Mouse (Mus musculus): ENCODE measurements at regions not wholly inside any gene's neighbourhood (a gene's known extent, or its start where the extent isn't known, plus 50 kb on each side); places are given as distances from the start of the nearest gene placed in this dataset.

DNA sequence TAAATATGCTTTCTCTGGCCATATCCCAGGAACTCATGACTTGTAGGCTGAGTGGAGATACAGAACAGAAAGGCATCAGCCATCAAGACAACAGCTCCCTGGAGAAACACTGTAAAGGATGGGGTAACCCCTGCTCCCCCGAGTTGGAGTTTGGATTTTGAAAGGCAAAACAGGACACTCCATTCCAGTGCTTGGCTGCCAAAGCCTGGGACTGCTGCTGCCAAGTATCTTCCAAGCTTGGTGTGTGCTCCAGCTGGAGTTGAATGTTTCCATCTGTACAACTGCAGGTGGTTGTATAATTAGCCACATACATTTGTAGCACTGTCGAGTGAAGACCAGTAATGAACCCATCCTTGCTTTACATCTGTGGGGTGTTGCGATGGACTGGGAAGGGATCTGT is 62.1 kb downstream of the 4933412E24Rik start:
- ATAC-seq (replicated peaks; ENCODE audit: low FRiP score) (no peak), DNase-seq (ENCODE audit: low spot score) (no peak)
- Histone ChIP-seq H3K36me3 (ENCODE audit: control insufficient read depth, insufficient read depth, low read length) (no peaks in the 10 kb centered on the region), H3K27ac (ENCODE audit: low read depth, low read length) (no peak overlapping the region), H3K9me3 (ENCODE audit: control insufficient read depth, low read length) (no peaks in the 10 kb centered on the region), H3K4me2 (no peak overlapping the region), H3K4me3 (ENCODE audit: low read depth, low read length) (no peak overlapping the region), H3K9ac (ENCODE audit: low read depth, low read length) (no peak overlapping the region), H3K27me3 (replicated peaks; ENCODE audit: control insufficient read depth, insufficient read depth, low read length) (no peaks in the 10 kb centered on the region), H3K4me1 (replicated peaks; ENCODE audit: control insufficient read depth, insufficient read depth, low read length) (no peaks in the 10 kb centered on the region)
- 86% methylated on average over 3 of the region's 3 CpGs for WGBS

DNA sequence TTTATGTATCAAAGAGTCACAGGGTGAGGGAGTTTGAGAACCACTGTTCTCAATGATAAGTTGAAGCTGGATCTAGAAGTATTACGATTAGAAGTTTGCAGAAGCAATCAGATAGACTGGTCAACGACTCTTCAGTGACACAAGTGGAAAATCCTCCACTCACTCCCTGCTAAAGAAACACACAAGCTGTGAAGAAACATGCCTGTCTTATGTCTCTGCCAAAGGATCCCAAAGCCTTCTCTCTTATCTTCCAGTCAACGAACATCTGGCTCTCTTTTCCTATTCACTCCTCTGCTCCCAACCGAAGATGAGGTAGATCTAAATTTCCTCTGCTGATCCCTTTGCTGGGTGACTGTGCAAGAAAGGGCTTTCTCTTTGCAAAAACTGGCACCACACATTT is 62.6 kb downstream of the 4933412E24Rik start:
- H3K36me3 ChIP-seq (ENCODE audit: control insufficient read depth, insufficient read depth, low read length): no peaks in the 10 kb centered on the region
- H3K27me3 ChIP-seq (replicated peaks; ENCODE audit: control insufficient read depth, insufficient read depth, low read length): no peaks in the 10 kb centered on the region
- WGBS: 54% methylated on average over 4 of the region's 4 CpGs
- no peaks in the 10 kb centered on the region for H3K9me3 ChIP-seq (ENCODE audit: control insufficient read depth, low read length)
- no peak overlapping the region for H3K9ac ChIP-seq (ENCODE audit: low read depth, low read length)
- no peak overlapping the region for H3K4me3 ChIP-seq (ENCODE audit: low read depth, low read length)
- no peaks in the 10 kb centered on the region for H3K4me1 ChIP-seq (replicated peaks; ENCODE audit: control insufficient read depth, insufficient read depth, low read length)
- H3K27ac ChIP-seq (ENCODE audit: low read depth, low read length): no peak overlapping the region
- DNase-seq (ENCODE audit: low spot score) (no peak), ATAC-seq (replicated peaks; ENCODE audit: low FRiP score) (no peak)
- H3K4me2 ChIP-seq: no peak overlapping the region

- Histone ChIP-seq H3K9ac (ENCODE audit: low read depth, low read length) (no peak overlapping the region), H3K4me3 (ENCODE audit: low read depth, low read length) (no peak overlapping the region), H3K27me3 (replicated peaks; ENCODE audit: control insufficient read depth, insufficient read depth, low read length) (no peaks in the 10 kb centered on the region), H3K4me1 (replicated peaks; ENCODE audit: control insufficient read depth, insufficient read depth, low read length) (no peaks in the 10 kb centered on the region), H3K4me2 (no peak overlapping the region), H3K9me3 (ENCODE audit: control insufficient read depth, low read length) (no peaks in the 10 kb centered on the region), H3K36me3 (ENCODE audit: control insufficient read depth, insufficient read depth, low read length) (no peaks in the 10 kb centered on the region), H3K27ac (ENCODE audit: low read depth, low read length) (no peak overlapping the region)
- no peak for DNase-seq (ENCODE audit: low spot score)
- ATAC-seq (replicated peaks; ENCODE audit: low FRiP score): no peak
- WGBS: 82% methylated on average over 3 of the region's 3 CpGs
Measured at GRCm38 (mm10) chr15:59950617-59951216, 65.7 kb downstream of the 4933412E24Rik start.

DNA sequence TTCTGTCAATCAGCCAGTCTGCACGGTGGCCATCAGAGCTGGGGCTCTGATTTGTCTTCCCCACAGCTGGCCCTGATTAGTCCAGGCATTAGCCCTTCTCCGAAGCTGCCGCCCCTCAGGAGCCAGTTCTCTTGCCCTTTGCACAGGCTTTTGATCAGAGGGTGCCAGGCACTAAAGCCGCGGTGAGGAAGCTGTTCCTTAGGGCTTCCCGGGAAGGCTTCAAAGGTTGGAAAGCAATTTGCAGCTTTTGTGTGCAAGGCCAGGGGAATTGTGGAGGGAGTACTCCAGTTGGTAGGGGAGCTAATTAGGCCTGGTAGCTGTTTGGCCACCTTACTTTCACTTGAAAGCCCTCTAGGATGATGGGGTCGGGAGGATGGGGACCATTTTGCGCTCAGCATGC is 71.2 kb downstream of the 4933412E24Rik start:
- Histone ChIP-seq H3K36me3 (ENCODE audit: control insufficient read depth, insufficient read depth, low read length) (no peaks in the 10 kb centered on the region), H3K4me1 (replicated peaks; ENCODE audit: control insufficient read depth, insufficient read depth, low read length) (no peaks in the 10 kb centered on the region), H3K9ac (ENCODE audit: low read depth, low read length) (no peak overlapping the region), H3K27me3 (replicated peaks; ENCODE audit: control insufficient read depth, insufficient read depth, low read length) (no peaks in the 10 kb centered on the region), H3K9me3 (ENCODE audit: control insufficient read depth, low read length) (no peaks in the 10 kb centered on the region), H3K4me2 (no peak overlapping the region), H3K4me3 (ENCODE audit: low read depth, low read length) (no peak overlapping the region), H3K27ac (ENCODE audit: low read depth, low read length) (no peak overlapping the region)
- WGBS: 22% methylated on average over 8 of the region's 8 CpGs
- no peak for DNase-seq (ENCODE audit: low spot score)
- no peak for ATAC-seq (replicated peaks; ENCODE audit: low FRiP score)

DNA sequence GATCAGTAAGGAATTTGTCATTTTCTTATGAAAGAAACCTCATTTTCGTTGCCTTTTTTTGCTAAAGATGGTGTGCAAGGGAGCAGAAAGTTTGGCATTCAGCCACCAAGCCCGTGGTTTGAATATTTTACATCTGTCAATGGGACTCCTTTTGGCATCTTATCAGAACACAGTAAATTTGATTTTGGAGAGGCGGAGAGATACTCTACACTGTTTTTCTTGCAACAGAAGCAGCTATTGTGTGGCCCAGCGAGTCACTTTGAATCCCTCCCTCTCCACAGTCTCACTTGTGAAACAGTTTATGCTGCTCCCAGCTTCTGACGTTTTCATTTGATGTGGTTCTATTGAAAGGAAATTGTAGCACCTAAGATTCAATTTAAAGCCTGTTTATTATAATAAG is 79.9 kb downstream of the 4933412E24Rik start:
- no peak for DNase-seq (ENCODE audit: low spot score)
- H3K9me3 ChIP-seq (ENCODE audit: control insufficient read depth, low read length): no peaks in the 10 kb centered on the region
- ATAC-seq (replicated peaks; ENCODE audit: low FRiP score): no peak

GRCm38 (mm10) chr15:59913860-59914259 is 102.6 kb downstream of the 4933412E24Rik start:
- H3K4me1 ChIP-seq (replicated peaks; ENCODE audit: control insufficient read depth, insufficient read depth, low read length): no peaks in the 10 kb centered on the region
- WGBS: 57% methylated on average over 4 of the region's 4 CpGs
- no peak overlapping the region for H3K4me3 ChIP-seq (ENCODE audit: low read depth, low read length)
- H3K27ac ChIP-seq (ENCODE audit: low read depth, low read length): no peak overlapping the region
- no peak overlapping the region for H3K9ac ChIP-seq (ENCODE audit: low read depth, low read length)
- H3K36me3 ChIP-seq (ENCODE audit: control insufficient read depth, insufficient read depth, low read length): no peaks in the 10 kb centered on the region
- H3K9me3 ChIP-seq (ENCODE audit: control insufficient read depth, low read length): no peaks in the 10 kb centered on the region
- no peak for ATAC-seq (replicated peaks; ENCODE audit: low FRiP score)
- no peaks in the 10 kb centered on the region for H3K27me3 ChIP-seq (replicated peaks; ENCODE audit: control insufficient read depth, insufficient read depth, low read length)
- no peak for DNase-seq (ENCODE audit: low spot score)
- H3K4me2 ChIP-seq: no peak overlapping the region

More for the DNA sequence above, 79.9 kb downstream of the 4933412E24Rik start:
- no peaks in the 10 kb centered on the region for H3K36me3 ChIP-seq (ENCODE audit: control insufficient read depth, insufficient read depth, low read length)
- H3K4me3 ChIP-seq (ENCODE audit: low read depth, low read length): no peak overlapping the region
- H3K9ac ChIP-seq (ENCODE audit: low read depth, low read length): no peak overlapping the region
- no peaks in the 10 kb centered on the region for H3K4me1 ChIP-seq (replicated peaks; ENCODE audit: control insufficient read depth, insufficient read depth, low read length)
- 65% methylated on average over 5 of the region's 5 CpGs for WGBS
- H3K27me3 ChIP-seq (replicated peaks; ENCODE audit: control insufficient read depth, insufficient read depth, low read length): no peaks in the 10 kb centered on the region
- no peak overlapping the region for H3K27ac ChIP-seq (ENCODE audit: low read depth, low read length)
- H3K4me2 ChIP-seq: no peak overlapping the region

DNA sequence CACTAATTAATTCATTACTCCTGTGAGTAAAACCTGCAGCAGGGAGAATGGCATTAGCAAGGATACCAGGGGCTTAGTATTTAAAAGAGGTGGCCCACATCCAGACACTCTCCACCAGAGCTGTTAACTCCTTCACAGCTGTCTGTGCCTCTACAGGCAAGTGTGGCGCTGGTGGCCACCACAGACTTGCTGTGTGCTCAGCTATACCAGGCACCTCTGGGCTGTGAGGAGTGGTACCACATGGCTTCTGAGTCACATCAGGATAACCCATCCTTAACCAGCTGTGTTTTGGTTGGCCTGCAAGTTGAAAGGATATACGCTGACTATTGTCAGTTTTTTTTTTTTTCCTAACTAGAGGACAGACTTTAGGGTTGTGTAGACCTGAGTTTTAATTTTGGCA is 108.1 kb downstream of the 4933412E24Rik start:
- no peaks in the 10 kb centered on the region for H3K4me1 ChIP-seq (replicated peaks; ENCODE audit: control insufficient read depth, insufficient read depth, low read length)
- H3K4me3 ChIP-seq (ENCODE audit: low read depth, low read length): no peak overlapping the region
- H3K27ac ChIP-seq (ENCODE audit: low read depth, low read length): no peak overlapping the region
- no peaks in the 10 kb centered on the region for H3K27me3 ChIP-seq (replicated peaks; ENCODE audit: control insufficient read depth, insufficient read depth, low read length)
- no peaks in the 10 kb centered on the region for H3K36me3 ChIP-seq (ENCODE audit: control insufficient read depth, insufficient read depth, low read length)
- no peaks in the 10 kb centered on the region for H3K9me3 ChIP-seq (ENCODE audit: control insufficient read depth, low read length)
- ATAC-seq (replicated peaks; ENCODE audit: low FRiP score) (no peak), DNase-seq (ENCODE audit: low spot score) (no peak)
- no peak overlapping the region for H3K4me2 ChIP-seq
- H3K9ac ChIP-seq (ENCODE audit: low read depth, low read length): no peak overlapping the region
- WGBS: 70% methylated on average over 2 of the region's 2 CpGs

DNA sequence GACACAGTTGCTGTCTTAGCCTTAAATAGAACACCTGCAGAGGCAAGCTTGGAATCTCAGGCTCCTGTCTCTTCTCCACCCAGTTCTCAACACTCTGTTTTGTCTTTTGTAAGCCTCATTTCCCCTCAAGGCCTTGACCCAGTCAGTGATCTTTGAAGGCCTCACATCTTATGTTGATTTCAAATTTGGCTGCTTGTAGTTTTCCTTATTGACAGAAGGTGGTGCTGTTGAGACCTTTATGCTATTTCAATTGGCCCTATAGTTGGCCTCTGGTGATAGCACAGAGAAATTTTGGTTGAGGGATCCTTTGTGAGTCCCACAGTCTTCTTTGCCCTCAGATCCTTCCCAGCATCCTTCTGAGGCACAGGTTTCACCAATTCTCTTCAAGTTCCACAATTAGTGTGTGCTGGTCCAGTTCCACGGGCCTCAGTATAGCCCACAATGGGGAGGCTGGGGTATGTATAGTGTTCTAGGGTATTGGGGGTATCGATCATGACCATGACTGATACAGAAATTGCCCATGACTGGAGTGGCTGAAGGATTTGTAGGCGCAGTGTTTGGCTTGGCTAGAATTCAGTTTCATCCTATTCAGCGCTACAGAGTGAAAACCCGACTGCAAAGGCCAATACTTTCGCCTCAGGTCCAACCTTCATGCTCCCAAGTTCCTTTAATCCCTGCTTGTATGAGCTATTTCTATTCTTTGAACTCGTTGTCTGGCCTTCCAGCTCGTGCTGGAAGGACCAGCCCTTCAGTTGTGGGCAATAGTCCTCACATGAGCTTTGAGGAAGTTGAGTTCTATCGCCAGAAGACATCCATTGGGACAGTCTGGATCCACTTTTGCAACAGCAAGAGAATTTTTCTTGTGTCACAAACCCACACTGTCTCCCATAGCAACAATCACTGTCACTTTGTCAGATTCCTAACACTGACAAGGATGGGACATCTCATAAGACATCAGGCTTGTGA is 110.3 kb downstream of the 4933412E24Rik start:
- Histone ChIP-seq H3K4me2 (no peak overlapping the region), H3K4me3 (ENCODE audit: low read depth, low read length) (no peak overlapping the region), H3K27me3 (replicated peaks; ENCODE audit: control insufficient read depth, insufficient read depth, low read length) (no peaks in the 10 kb centered on the region), H3K4me1 (replicated peaks; ENCODE audit: control insufficient read depth, insufficient read depth, low read length) (no peaks in the 10 kb centered on the region), H3K9me3 (ENCODE audit: control insufficient read depth, low read length) (no peaks in the 10 kb centered on the region), H3K9ac (ENCODE audit: low read depth, low read length) (no peak overlapping the region), H3K27ac (ENCODE audit: low read depth, low read length) (no peak overlapping the region), H3K36me3 (ENCODE audit: control insufficient read depth, insufficient read depth, low read length) (no peaks in the 10 kb centered on the region)
- ATAC-seq (replicated peaks; ENCODE audit: low FRiP score) (no peak), DNase-seq (ENCODE audit: low spot score) (no peak)
- 74% methylated on average over 9 of the region's 9 CpGs for WGBS

DNA sequence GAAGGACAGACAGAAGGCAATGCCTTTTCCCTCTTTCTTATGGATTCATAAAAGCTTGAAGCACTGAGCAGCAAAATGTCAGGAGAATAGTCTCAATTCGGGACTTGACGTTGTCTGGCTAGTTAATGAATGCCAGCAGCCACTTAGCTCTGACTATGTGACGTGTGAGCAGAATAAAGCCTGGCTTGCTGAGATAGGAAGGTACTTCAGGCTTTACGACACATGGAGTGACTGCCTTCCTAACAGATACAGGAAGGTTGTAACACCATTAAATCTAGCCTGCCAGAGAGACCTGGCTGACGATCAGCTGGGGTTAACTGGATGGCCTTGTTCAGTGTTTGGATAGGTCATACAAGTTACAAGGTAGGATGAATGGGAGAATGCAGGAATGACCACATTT is 111.7 kb downstream of the 4933412E24Rik start:
- WGBS: 53% methylated on average over 5 of the region's 5 CpGs
- DNase-seq (ENCODE audit: low spot score) (no peak), ATAC-seq (replicated peaks; ENCODE audit: low FRiP score) (no peak)
- H3K36me3 ChIP-seq (ENCODE audit: control insufficient read depth, insufficient read depth, low read length): no peaks in the 10 kb centered on the region
- no peaks in the 10 kb centered on the region for H3K4me1 ChIP-seq (replicated peaks; ENCODE audit: control insufficient read depth, insufficient read depth, low read length)
- H3K9ac ChIP-seq (ENCODE audit: low read depth, low read length): no peak overlapping the region
- H3K9me3 ChIP-seq (ENCODE audit: control insufficient read depth, low read length): no peaks in the 10 kb centered on the region
- no peak overlapping the region for H3K4me3 ChIP-seq (ENCODE audit: low read depth, low read length)
- H3K4me2 ChIP-seq: no peak overlapping the region
- no peak overlapping the region for H3K27ac ChIP-seq (ENCODE audit: low read depth, low read length)
- H3K27me3 ChIP-seq (replicated peaks; ENCODE audit: control insufficient read depth, insufficient read depth, low read length): no peaks in the 10 kb centered on the region
